Mouse (Mus musculus) brain, embryonic 14.5 days (tissue): Measurements from ENCODE around the gene Pdgfb. TPM values are rescaled to one million over a fixed set of nuclear protein-coding genes. Genes with fewer than 3 reads are reported as not detected.

Experiments used
- DNase-seq: peaks from one replicate; pipeline ENCODE4 v3.0.0-alpha.2; 2011; ENCODE audit warnings: low read depth
- CTCF ChIP-seq: fragments of 200-500 bp; IDR thresholded peaks from 2 replicates; pipeline ENCODE4 v1.5.1; 2012; ENCODE audit warnings: inconsistent platforms, mild to moderate bottlenecking, moderate library complexity, borderline replicate concordance; ENCODE audit not compliant: insufficient read depth, insufficient read length; ENCODE audit errors: extremely low read depth
- POLR2A ChIP-seq: fragments of 200-500 bp; IDR thresholded peaks from 2 replicates; pipeline ENCODE4 v1.6.1; 2012; ENCODE audit warnings: mild to moderate bottlenecking, inconsistent platforms, borderline replicate concordance; ENCODE audit not compliant: poor library complexity, insufficient read depth, insufficient read length, severe bottlenecking; ENCODE audit errors: extremely low read depth
- polyA plus RNA-seq: library from polyadenylated mRNA; depleted of rRNA; stranded (reverse); fragments of >200 nt; gene quantifications from 2 replicates; pipeline ENCODE4 v1.2.3, GENCODE M21; 2012

Gene Pdgfb
- polyA plus RNA-seq, 1 experiment = 16.8 TPM

- TF ChIP-seq CTCF (no peak), POLR2A (no peak)
- no peak for DNase-seq
Measured at GRCm38 (mm10) chr15:80030399-80030798, 15.6 kb upstream of the Pdgfb start.

- TF ChIP-seq POLR2A (no peak), CTCF (no peak)
- no peak for DNase-seq
Measured at GRCm38 (mm10) chr15:80028862-80029261, 14.1 kb upstream of the Pdgfb start.

GRCm38 (mm10) chr15:80026689-80027353 lies 12.0 kb upstream of the Pdgfb start:
- TF ChIP-seq CTCF (no peak), POLR2A (no peak)
- peak; percentile 65 for DNase-seq

DNA sequence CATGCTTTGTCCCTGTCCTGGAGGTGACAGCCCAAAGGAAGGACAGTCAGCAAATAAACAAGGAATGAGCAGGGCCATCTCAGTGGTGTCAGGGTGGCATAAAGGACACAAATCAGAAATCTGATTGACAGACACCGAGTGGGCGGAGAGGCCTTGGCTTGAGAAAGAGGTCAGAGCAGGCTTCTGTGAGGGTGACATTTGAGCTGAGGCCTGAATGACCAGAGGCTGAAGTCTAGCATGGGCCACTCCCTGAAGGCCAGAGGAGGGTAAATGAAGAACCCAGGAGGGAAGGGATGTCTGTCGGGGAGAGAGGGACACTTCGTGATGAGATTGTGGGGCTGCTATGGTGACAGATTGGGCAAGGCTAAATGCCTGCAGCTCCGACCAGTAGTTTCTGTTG lies 11.3 kb upstream of the Pdgfb start:
- DNase-seq = no peak
- no peak for TF ChIP-seq POLR2A

GRCm38 (mm10) chr15:80025615-80026014 lies 10.8 kb upstream of the Pdgfb start:
- TF ChIP-seq POLR2A = no peak
- TF ChIP-seq CTCF = no peak
- no peak for DNase-seq

DNA sequence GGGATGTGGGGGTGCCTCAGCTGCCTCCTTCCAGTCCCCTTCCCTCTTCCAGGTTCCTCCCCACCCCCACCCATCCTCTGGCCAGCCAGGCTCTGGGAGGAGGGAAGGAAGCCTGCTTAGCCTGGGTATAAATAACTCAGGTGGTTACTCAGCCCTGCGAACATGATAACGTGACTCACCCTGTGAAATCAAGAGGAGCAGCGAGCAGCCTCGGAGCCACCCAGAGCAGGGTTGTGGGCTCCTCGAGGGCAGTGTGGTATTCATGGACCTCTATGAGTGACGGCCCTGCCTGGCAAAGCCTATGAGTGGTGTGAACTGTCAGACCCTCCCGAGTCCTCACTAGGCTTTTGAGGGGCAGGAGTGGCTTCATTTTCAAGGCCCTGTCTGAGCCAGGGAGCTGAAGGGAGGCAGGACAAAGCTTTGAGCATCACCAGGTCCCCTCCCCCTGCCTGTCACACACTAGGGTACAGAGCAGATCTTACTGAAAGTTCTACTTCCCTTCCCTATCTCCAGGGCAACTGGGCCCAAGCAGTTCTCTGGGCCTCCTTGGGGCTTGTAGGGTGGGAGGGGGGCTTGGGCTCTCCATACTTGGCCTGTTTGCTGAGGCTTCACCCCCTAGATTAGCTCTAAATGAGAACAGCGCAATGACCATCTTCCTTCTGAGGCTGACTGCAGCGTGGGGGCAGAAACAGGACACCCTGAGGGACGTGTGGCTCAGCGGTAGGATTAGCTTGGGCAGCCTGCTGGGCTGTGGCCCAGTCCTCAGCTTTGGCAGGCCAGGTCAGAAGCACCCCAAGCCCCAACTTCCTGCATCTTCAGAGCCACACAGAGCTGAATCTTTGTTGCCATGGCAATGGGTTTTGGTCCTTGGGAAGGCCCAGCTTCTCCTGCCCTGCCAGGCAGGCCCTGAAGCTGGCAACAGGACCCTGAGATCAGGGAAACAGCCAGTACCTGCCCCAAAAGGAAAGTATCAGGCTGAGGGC lies 9.8 kb upstream of the Pdgfb start:
- no peak for TF ChIP-seq CTCF
- no peak for DNase-seq

DNA sequence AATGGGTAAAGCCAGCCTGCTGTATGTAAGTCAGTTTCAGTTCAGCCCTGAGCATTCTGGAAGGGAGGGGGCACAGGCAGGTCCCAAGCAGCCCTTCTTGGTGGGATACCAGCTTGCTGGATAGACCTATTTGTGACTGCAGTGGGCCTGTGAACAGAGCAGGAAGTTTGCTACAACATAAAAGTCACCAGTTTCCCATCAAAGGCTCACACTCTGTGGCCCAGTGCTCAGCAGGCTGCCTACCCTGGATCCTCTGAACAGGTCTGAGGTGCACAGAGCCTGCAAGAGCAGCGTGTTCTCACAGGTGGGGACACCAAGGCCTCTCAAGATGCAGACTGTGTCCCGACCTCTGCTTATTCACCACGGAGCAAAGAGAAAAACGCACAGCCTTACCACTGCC lies 5.7 kb upstream of the Pdgfb start:
- TF ChIP-seq POLR2A = no peak
- no peak for TF ChIP-seq CTCF

DNA sequence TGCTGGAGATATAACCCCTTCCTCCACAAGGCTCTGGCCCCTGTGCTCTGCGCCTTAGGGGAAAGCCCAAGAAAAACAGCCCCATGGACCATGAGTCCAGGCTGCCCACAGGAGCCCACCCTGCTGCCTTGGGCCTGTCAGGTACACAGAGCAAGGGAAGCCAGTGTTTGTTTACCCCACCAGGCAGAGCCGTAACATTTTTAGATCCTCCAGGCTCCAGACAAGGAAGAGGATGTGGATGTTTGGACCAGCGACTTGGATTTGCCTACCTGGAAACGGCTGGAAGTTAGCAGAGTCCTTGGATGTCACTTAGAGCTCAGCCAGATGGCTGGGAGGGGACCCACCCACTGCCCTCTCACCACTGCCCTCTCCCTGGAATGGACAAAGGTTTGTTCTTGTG lies 4.8 kb upstream of the Pdgfb start:
- TF ChIP-seq CTCF (no peak), POLR2A (no peak)

More for the DNA sequence above, 5.7 kb upstream of the Pdgfb start:
- DNase-seq = no peak

GRCm38 (mm10) chr15:80019220-80019619 lies 4.4 kb upstream of the Pdgfb start:
- no peak for TF ChIP-seq POLR2A
- no peak for TF ChIP-seq CTCF
- no peak for DNase-seq

More for the DNA sequence above, 4.8 kb upstream of the Pdgfb start:
- no peak for DNase-seq

- DNase-seq = no peak
Measured at GRCm38 (mm10) chr15:80016563-80017301, 2.0 kb upstream of the Pdgfb start.

More at GRCm38 (mm10) chr15:80016563-80017301, 2.0 kb upstream of the Pdgfb start:
- TF ChIP-seq CTCF (no peak), POLR2A (no peak)
